Mouse (Mus musculus) hindbrain, embryonic 13.5 days (tissue): Measurements from ENCODE around the gene Tfip11. TPM values are rescaled to one million over a fixed set of nuclear protein-coding genes. Genes with fewer than 3 reads are reported as not detected.
A peak's percentile ranks its signal among the peaks of the same experiment; 100 is the strongest.

Experiments used
- ATAC-seq: fragments of 200-750 bp; cut with Nextera tagmentation; 2 replicates; pipeline ENCODE4 v1.8.0; 2017; ENCODE audit warnings: moderate TSS enrichment; ENCODE audit not compliant: low FRiP score
- H3K27ac ChIP-seq: fragments of 300-500 bp; sonication (generic); 2 replicates; pipeline ENCODE4 v1.5.1; 2015; ENCODE audit warnings: inconsistent platforms, mild to moderate bottlenecking, moderate library complexity
- H3K27me3 ChIP-seq: fragments of 300-500 bp; sonication (generic); 2 replicates; pipeline ENCODE4 v1.6.1; 2015; ENCODE audit warnings: mild to moderate bottlenecking, inconsistent platforms
- H3K36me3 ChIP-seq: fragments of 300-500 bp; sonication (generic); 2 replicates; pipeline ENCODE4 v1.6.1; 2015; ENCODE audit warnings: mild to moderate bottlenecking, inconsistent platforms
- H3K4me1 ChIP-seq: fragments of 300-500 bp; sonication (generic); replicated peaks from 2 replicates; pipeline ENCODE4 v1.6.1; 2015; ENCODE audit warnings: inconsistent platforms
- H3K4me2 ChIP-seq: fragments of 300-500 bp; sonication (generic); 2 replicates; pipeline ENCODE4 v1.6.1; 2015; ENCODE audit warnings: inconsistent platforms, mild to moderate bottlenecking, moderate library complexity
- H3K4me3 ChIP-seq: fragments of 300-500 bp; sonication (generic); 2 replicates; pipeline ENCODE4 v1.5.1; 2015; ENCODE audit warnings: mild to moderate bottlenecking, inconsistent platforms
- H3K9ac ChIP-seq: fragments of 300-500 bp; sonication (generic); 2 replicates; pipeline ENCODE4 v1.6.1; 2015; ENCODE audit warnings: mild to moderate bottlenecking, inconsistent platforms
- H3K9me3 ChIP-seq: fragments of 300-500 bp; sonication (generic); 2 replicates; pipeline ENCODE4 v1.6.1; 2016; ENCODE audit warnings: inconsistent platforms
- WGBS: fragments of 180-500 bp; shearing (Covaris S2); methylation state at CpG from one replicate; pipeline ENCODE4 v1.1.7; 2015; 5-methylcytosine and 5-hydroxymethylcytosine counted together
- polyA plus RNA-seq: library from polyadenylated mRNA; unstranded; fragments of >200 nt; fragmentation: Nextera tagmentation; extraction: Ambion mirVana; gene quantifications from 2 replicates; pipeline ENCODE4 v1.2.1, GENCODE M21; 2015

The Tfip11 gene
- polyA plus RNA-seq, 1 experiment from 2014 or later = 32.2 TPM

DNA sequence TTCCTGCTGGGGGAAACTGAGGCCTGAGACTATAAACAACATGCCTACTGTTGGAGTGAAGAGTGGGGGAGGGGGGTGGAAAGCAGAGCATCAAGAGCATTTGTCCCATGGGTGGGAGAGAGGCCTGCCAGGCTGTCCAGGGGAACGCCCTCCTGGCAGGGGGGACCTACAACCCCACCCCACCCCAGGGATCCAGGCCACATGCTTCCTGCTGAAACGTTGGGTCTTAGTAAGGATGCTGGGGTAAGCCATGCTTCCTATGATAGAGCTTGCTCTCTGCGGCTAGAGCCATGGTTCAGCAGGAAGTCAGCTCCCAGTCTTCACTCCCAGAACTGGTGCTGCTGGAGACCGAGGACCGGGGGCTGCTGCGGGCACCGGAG is 42.0 kb upstream of the Tfip11 start:
- no peak overlapping the region for H3K9ac ChIP-seq
- H3K9me3 ChIP-seq = no peaks in the 10 kb centered on the region
- ATAC-seq = no peak
- H3K36me3 ChIP-seq = no peaks in the 10 kb centered on the region
- peak overlapping the region; percentile 6; the same call in 1 of the 2 replicates for H3K27ac ChIP-seq
- peaks cover 57% of the 10 kb centered on the region for H3K4me1 ChIP-seq
- H3K4me3 ChIP-seq = no peak overlapping the region
- no peak overlapping the region for H3K4me2 ChIP-seq
- WGBS = 86% methylated on average over 7 of the region's 7 CpGs
- no peaks in the 10 kb centered on the region for H3K27me3 ChIP-seq

DNA sequence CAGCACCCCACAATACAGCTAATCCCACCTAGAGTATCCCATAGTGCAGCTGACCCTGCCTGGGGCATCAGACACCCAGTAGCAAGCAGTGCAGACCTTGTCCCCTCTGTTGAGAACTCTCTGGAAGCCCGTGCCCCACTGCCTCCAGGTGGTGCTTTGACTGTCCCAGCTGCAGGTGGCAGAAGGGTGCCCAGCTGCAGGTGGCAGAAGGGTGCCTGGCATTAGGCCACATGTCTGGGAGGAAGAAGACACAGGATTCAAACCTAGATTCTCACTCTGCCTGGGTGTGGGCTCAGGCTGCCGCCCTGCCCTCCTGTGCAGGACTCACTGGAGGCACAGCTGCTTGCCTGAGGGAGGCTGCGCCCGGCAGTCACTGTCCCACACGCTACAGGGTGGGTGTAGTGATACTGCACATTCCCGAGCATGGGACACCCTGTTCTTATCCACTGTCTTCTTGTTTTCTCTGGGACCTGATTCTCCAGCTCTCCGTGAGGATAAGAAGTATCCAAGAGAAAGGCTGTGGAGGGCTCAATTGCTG is 40.5 kb upstream of the Tfip11 start:
- no peaks in the 10 kb centered on the region for H3K36me3 ChIP-seq
- 88% methylated on average over 7 of the region's 7 CpGs for WGBS

DNA sequence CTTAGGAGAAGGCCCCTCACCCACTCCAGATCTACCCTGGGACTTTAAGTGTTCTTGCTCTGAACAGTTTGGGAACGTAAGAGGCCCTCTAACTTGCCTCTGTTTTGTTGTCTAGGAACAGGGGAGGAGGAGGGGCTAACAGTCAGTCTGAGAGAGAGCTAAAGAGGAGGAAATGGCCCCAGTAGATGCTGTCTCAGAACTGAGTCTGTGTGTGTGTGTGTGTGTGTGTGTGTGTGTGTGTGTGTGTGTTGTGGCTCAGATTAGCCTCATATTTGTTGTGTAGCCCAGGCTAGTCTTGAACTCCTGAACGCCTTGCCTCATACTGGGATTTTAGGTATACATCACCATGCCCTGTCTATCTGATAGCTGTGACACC is 39.6 kb upstream of the Tfip11 start:
- Histone ChIP-seq H3K27ac (no peak overlapping the region), H3K9ac (no peak overlapping the region), H3K4me2 (no peak overlapping the region), H3K27me3 (no peaks in the 10 kb centered on the region), H3K36me3 (no peaks in the 10 kb centered on the region), H3K4me1 (peaks cover 53% of the 10 kb centered on the region), H3K9me3 (no peaks in the 10 kb centered on the region), H3K4me3 (no peak overlapping the region)
- WGBS = 80% methylated on average over 2 of the region's 2 CpGs
- no peak for ATAC-seq

More for the DNA sequence above, 40.5 kb upstream of the Tfip11 start:
- peaks cover 55% of the 10 kb centered on the region for H3K4me1 ChIP-seq
- no peaks in the 10 kb centered on the region for H3K9me3 ChIP-seq
- no peak for ATAC-seq
- H3K4me2 ChIP-seq = no peak overlapping the region
- H3K4me3 ChIP-seq = no peak overlapping the region
- H3K27me3 ChIP-seq = no peaks in the 10 kb centered on the region
- H3K9ac ChIP-seq = no peak overlapping the region
- no peak overlapping the region for H3K27ac ChIP-seq

DNA sequence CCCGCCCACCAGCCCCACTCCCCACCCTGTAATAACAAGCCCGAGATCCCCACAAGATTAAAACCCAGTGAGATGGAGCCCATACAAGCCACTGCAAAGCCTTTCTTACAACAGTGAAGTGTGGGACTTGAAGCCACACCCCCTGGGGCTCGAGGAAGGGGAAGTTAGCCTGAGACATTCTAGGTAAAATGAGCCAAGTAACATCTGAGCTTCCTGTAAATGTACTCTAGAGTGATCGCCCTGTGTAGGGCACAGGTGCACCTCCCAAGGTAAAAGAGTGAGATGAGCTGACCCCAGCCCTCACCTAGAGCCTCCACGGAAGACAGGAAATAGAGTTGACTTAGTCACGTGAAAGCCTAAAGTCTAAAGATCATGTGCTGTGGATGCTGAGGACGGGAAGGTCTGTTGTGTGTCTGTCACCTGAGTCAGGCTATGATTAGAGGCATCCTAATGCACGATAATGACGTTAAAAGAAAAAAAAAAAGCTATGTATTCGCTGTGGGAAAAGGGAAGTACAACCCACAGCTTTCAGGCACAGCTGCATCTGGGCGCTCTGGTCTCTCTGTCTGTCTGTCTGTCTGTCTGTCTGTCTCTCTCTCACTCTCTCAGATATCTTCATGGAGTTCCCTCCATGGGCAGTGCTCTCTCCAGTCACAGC is 39.0 kb upstream of the Tfip11 start:
- Histone ChIP-seq H3K4me3 (no peak overlapping the region), H3K4me2 (no peak overlapping the region), H3K27me3 (no peaks in the 10 kb centered on the region), H3K27ac (no peak overlapping the region), H3K9ac (no peak overlapping the region), H3K4me1 (peaks cover 54% of the 10 kb centered on the region), H3K9me3 (no peaks in the 10 kb centered on the region), H3K36me3 (no peaks in the 10 kb centered on the region)
- no peak for ATAC-seq
- 82% methylated on average over 11 of the region's 11 CpGs for WGBS

DNA sequence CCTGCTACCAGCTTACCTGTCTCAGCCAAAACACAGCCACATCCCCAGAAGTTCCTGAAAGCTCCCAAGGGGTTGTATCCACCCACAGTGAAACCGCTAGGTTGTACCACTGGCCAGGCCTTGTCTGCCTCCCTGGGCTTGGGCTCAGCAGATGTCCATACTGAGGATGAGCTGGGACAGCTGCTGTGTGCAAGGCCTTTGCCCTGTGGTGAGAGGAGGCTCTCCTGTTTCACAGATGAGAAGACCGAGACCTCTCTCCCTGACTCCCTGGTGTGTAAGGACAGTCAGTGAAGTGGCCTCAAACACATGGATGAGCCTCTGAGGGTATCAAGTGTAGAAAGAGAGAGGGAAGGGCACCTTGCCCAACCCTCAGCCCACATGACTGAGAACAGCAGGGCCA is 38.5 kb upstream of the Tfip11 start:
- Histone ChIP-seq H3K27ac (no peak overlapping the region), H3K27me3 (no peaks in the 10 kb centered on the region), H3K9me3 (no peaks in the 10 kb centered on the region), H3K9ac (no peak overlapping the region), H3K36me3 (no peaks in the 10 kb centered on the region), H3K4me2 (no peak overlapping the region), H3K4me1 (peaks cover 56% of the 10 kb centered on the region), H3K4me3 (no peak overlapping the region)
- 81% methylated on average over 2 of the region's 2 CpGs for WGBS
- no peak for ATAC-seq

DNA sequence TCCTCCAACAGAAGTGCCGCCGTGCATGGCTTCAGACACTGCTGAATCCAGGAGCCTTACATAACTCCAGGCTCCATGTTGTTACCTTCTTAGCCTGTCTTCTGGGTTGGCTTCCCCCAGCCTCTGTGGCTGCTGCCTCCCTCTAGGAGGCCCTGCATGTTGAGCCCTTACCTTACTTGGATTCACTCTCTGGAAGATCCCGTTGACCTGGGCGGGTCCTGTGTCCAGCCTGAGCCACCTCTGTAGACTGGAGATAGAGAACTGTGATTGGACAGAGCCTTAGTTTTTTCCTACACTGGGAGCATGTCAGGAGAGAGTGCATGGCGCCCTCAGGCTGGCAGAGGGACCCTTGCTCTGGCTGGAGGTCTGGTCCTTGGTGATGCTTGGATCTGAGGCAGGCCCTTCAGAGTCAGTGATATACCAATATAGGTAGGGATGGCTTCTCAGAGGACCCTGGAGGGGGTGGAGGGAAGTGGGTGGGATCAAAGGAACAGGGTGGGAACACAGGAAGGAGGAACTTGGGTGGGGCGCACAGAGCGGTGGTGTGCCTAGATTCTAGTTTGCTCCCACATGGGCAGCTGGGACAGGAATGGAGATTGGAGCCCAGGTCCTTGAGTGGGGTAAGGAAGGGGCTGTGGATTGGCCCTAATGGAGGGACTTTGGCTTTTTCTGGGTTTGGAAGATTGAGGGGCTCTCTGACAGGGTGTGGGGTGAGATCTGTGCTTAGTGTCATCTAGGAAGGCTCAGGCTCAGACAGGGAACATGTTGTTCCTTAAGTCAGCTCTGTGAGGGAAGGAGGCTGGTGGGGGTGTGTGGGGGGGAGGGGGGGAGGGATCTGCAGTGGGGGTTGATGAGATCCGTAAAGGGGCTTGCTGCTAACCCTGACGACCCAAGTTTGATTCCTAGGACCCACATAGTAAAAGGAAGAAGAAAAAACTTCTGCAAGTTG is 37.7 kb upstream of the Tfip11 start:
- Histone ChIP-seq H3K4me2 (no peak overlapping the region), H3K4me1 (peaks cover 54% of the 10 kb centered on the region), H3K9me3 (no peaks in the 10 kb centered on the region), H3K9ac (no peak overlapping the region), H3K27me3 (no peaks in the 10 kb centered on the region), H3K27ac (0 out of 2 replicates have a peak overlapping the region, but pooled peaks have one; percentile 12), H3K4me3 (no peak overlapping the region), H3K36me3 (no peaks in the 10 kb centered on the region)
- WGBS = 85% methylated on average over 9 of the region's 9 CpGs
- no peak for ATAC-seq

DNA sequence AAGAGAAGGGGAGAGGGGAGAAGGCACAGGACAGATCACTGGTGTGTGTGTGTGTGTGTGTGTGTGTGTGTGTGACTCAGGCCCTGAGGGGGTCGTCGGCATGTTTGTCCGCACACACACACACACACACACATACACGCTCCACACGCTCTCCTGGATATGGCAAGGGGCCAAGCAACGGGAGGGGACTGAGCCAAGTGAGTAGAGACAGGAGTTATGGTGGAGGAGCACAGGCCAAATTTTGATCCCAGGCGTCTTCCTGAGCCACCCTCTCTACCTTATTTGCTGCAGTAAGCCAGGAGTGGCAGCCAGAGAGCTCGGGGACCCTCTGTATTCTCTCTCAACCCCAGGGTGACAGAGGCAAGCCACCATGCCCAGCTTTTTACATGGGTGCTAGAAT is 36.9 kb upstream of the Tfip11 start:
- Histone ChIP-seq H3K9ac (no peak overlapping the region), H3K4me2 (no peak overlapping the region), H3K36me3 (no peaks in the 10 kb centered on the region), H3K27me3 (no peaks in the 10 kb centered on the region), H3K4me1 (peaks cover 51% of the 10 kb centered on the region), H3K27ac (no peak overlapping the region), H3K4me3 (no peak overlapping the region), H3K9me3 (no peaks in the 10 kb centered on the region)
- no peak for ATAC-seq
- 62% methylated on average over 4 of the region's 8 CpGs for WGBS

DNA sequence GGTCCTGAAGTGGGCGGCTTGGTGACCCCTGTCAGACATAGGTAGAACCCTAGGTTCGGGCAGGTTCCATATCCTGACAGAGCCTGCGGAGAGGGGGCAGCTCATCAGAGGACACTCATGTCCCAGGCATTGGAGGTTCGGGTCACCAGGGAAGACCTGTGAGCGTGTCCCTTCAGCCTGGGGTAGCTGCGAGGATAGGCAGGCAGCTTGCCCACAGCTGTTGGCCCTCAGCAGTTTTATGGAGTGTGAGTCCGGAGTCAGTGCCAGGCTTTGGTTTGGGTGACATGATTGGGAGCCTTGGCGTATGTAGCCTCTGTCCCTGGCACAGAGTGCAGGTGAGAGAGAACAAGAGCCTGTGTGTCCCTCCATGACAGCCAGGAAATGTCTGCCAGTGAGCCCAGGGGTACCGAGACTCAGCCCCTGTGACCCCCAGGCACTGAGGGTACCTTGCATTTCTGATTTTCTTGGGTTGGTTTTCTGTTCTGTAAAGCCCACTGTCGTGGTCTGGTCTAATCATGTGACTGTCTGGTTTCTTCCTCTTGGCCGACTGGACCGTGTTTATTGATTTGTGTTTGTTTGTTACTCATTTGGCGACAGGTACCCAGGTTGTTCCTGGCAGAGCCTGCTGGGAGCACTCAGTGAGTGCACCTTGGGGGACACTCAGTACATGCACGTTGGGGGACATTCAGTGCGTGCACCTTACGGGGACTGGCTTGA is 36.2 kb upstream of the Tfip11 start:
- peaks cover 52% of the 10 kb centered on the region for H3K4me1 ChIP-seq
- H3K27ac ChIP-seq = no peak overlapping the region
- no peaks in the 10 kb centered on the region for H3K9me3 ChIP-seq
- no peak overlapping the region for H3K4me3 ChIP-seq
- H3K27me3 ChIP-seq = no peaks in the 10 kb centered on the region
- H3K9ac ChIP-seq = 0 out of 2 replicates have a peak overlapping the region, but pooled peaks have one; percentile 0
- no peak for ATAC-seq
- WGBS = 89% methylated on average over 16 of the region's 16 CpGs
- H3K36me3 ChIP-seq = no peaks in the 10 kb centered on the region
- H3K4me2 ChIP-seq = no peak overlapping the region

DNA sequence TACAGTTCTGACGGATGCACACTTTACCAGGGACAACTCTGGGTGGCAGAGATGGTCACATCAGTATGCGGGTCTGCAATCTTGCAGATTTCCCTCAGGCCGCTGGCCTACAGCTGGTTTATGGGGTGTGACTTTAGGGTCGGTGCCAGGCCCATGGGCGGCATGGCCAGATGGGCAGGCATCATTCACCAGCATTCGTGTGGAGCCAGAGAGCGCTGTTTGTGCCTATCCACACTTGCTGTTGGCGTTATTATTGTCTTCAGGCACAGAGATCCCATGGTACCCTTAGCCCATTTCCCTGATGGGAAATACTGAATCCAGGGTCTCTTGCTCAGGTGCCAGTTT is 35.6 kb upstream of the Tfip11 start:
- ATAC-seq = no peak
- Histone ChIP-seq H3K27me3 (no peaks in the 10 kb centered on the region), H3K9ac (no peak overlapping the region), H3K4me1 (peaks cover 52% of the 10 kb centered on the region), H3K27ac (no peak overlapping the region), H3K4me3 (no peak overlapping the region), H3K36me3 (no peaks in the 10 kb centered on the region), H3K9me3 (no peaks in the 10 kb centered on the region), H3K4me2 (no peak overlapping the region)
- 88% methylated on average over 8 of the region's 8 CpGs for WGBS

DNA sequence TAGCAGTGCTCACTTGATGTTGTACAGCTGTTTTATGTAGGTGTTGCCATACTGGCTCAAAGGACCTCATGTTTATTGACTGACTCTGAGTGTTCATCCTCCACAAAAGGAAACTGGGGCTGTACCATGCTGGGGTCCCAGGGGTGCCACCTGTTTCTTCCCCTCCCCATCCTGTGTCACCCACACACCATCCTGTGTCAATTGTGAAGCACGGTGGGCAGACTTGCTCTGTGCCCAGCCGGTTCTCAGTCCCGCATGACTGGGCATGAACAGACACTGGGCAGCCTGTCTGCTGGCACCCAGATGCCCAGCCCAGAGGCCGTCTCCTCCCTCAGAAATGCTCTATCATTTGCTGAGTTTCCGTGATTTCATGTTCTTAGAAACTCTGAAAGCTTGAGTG is 34.3 kb upstream of the Tfip11 start:
- ATAC-seq = no peak
- Histone ChIP-seq H3K4me3 (no peak overlapping the region), H3K27me3 (no peaks in the 10 kb centered on the region), H3K4me1 (peaks cover 61% of the 10 kb centered on the region), H3K36me3 (no peaks in the 10 kb centered on the region), H3K9ac (no peak overlapping the region), H3K4me2 (no peak overlapping the region), H3K9me3 (no peaks in the 10 kb centered on the region), H3K27ac (no peak overlapping the region)
- 79% methylated on average over 5 of the region's 5 CpGs for WGBS

DNA sequence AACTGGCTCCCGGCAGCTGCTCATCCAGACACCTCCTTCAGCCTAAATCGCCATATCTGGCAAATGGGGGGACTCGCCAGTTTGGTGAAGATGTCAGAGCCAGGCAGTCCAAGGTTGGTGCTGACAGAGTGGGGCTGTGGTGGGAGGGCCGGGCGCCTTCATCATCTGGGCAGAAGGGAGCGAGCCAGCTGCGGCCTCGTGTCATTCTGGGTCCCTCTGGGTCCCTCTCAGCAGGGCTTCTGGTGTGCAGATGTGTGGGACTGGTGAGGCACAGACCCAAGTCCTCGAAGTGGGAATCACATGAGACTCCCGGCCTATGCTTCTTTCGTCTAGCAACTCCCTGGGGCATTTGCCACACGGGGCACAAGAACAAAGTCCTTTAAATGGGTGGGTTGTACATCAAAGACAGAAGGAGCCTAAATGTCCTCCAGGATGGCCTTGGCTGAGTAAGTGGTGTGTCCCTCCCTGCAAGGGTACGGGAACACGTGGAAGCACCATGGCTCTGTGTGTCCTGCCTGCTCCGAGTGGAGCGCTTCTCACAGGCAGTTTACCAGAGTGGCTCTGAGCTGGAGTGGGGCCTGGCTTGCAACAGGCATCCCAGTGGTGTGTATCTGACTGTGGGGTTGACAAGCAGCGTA is 33.7 kb upstream of the Tfip11 start:
- H3K4me3 ChIP-seq = no peak overlapping the region
- H3K27ac ChIP-seq = 0 out of 2 replicates have a peak overlapping the region, but pooled peaks have one; percentile 18
- ATAC-seq = no peak
- no peaks in the 10 kb centered on the region for H3K27me3 ChIP-seq
- no peak overlapping the region for H3K4me2 ChIP-seq
- 75% methylated on average over 17 of the region's 17 CpGs for WGBS
- H3K9me3 ChIP-seq = no peaks in the 10 kb centered on the region
- H3K36me3 ChIP-seq = no peaks in the 10 kb centered on the region
- no peak overlapping the region for H3K9ac ChIP-seq
- peaks cover 65% of the 10 kb centered on the region for H3K4me1 ChIP-seq

DNA sequence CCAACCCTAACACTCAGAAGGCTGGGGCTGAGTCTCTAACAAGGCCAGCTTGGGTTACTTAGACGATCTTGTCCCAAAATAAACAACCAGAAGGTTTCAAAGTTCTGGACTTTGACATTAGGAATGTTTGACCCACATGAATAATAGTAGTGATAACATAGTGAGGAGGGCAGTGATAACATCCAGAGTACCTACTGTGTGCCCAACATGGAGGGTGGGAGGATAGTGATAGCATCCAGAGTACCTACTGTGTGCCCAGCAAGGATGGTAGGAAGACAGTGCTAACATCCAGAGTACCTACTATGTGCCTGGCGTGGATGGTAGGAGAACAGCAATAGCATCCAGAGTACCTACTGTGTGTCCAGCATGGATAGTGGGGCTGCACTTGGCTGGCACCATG is 32.4 kb upstream of the Tfip11 start:
- WGBS = 87% methylated on average over 2 of the region's 2 CpGs
- ATAC-seq = no peak
- no peak overlapping the region for H3K4me2 ChIP-seq

More for the DNA sequence above, 32.4 kb upstream of the Tfip11 start:
- Histone ChIP-seq H3K9me3 (no peaks in the 10 kb centered on the region), H3K9ac (no peak overlapping the region), H3K4me3 (no peak overlapping the region), H3K27ac (no peak overlapping the region), H3K36me3 (no peaks in the 10 kb centered on the region), H3K4me1 (peaks cover 60% of the 10 kb centered on the region), H3K27me3 (no peaks in the 10 kb centered on the region)
